Comparison of ENCODE assay signal across 8 mouse cellular contexts in the genomic region with DNA sequence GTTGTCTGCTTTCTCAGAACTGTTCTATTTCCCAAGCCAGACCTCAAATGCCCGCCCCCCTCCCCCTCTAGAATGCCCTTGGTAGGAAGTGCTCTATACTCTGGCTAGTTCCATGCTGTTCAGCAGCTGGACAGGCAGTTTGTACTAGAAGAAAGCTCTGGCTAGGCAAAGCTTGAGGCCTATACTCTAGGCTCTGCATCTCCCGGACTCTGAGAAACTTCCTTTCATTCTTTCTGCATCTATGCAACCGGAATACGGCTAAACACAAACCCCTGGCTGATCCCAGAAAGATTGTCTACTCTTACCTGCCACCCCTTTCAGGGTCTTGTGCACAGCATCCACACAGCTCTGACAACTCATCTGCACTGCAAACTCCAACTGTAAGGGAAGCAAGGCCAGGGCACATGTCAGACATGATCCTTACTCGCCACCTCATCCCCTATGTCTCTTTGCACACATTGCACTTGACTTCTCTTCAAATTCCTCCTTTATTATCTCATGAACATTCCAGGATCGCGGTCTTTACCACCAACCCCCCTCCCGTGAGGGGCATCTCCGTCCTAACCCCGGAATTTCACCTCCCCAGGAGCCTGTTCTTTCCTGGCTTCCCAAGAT. TPM values are rescaled to one million over a fixed set of nuclear protein-coding genes. Genes with fewer than 3 reads are reported as not detected.
DNase-seq lines count a peak whose midpoint lies in the region; ATAC-seq and TF ChIP-seq lines count a peak whose summit lies in the region.

No protein-coding gene starts in this region.

- H3K36me3 ChIP-seq in heart, embryonic 14.5 days (ENCODE audit: control insufficient read depth, insufficient read depth, low read length) = 0 out of 2 replicates have a peak, but pooled peaks cover 2% of the 10 kb centered on the region
- H3K36me3 ChIP-seq in ES-E14 (ENCODE audit: control insufficient read depth, insufficient read depth, low read length, poor library complexity, severe bottlenecking) = peaks cover 2% of the 10 kb centered on the region; the same call in 1 of the 2 replicates
- no peaks in the 10 kb centered on the region for H3K36me3 ChIP-seq in forebrain, postnatal 0 days (ENCODE audit: insufficient read depth)
- no peaks in the 10 kb centered on the region for H3K36me3 ChIP-seq in midbrain, embryonic 11.5 days (ENCODE audit: control insufficient read depth, insufficient read depth, low read length)

- H3K4me1 ChIP-seq in heart, embryonic 14.5 days (ENCODE audit: control insufficient read depth in 2 of 2, insufficient read depth in 2 of 2, low read length in 2 of 2) = peaks cover 3 to 11% of the 10 kb centered on the region in 2 experiments; a peak in 3 of 4 replicates
- H3K4me1 ChIP-seq in ES-E14 (ENCODE audit: control insufficient read depth in 2 of 2, insufficient read depth in 2 of 2, low read length in 2 of 2, poor library complexity in 1 of 2) = peaks cover 6 to 7% of the 10 kb centered on the region in 2 experiments; a peak in 2 of 4 replicates
- H3K4me1 ChIP-seq in forebrain, postnatal 0 days (ENCODE audit: insufficient read depth) = 0 out of 2 replicates have a peak, but pooled peaks cover 8% of the 10 kb centered on the region
- H3K4me1 ChIP-seq in midbrain, embryonic 11.5 days (ENCODE audit: control insufficient read depth, insufficient read depth, low read length) = peaks cover 9% of the 10 kb centered on the region

- H3K4me2 ChIP-seq in heart, embryonic 14.5 days (ENCODE audit: low read length) = peak overlapping the region; percentile 98
- H3K4me2 ChIP-seq in forebrain, postnatal 0 days (ENCODE audit: low read depth) = peak overlapping the region; percentile 96
- H3K4me2 ChIP-seq in midbrain, embryonic 11.5 days = peak overlapping the region; percentile 68

- H3K27ac ChIP-seq in heart, embryonic 14.5 days (replicated peaks in 1 of 2; ENCODE audit: control insufficient read depth in 1 of 2, insufficient read depth in 1 of 2, low read depth in 2 of 2, low read length in 2 of 2) = 0 out of 4 replicates have a peak overlapping the region, but pooled peaks have one; percentile 2 to 8
- H3K27ac ChIP-seq in ES-E14 (ENCODE audit: insufficient read depth, low read depth, low read length, poor library complexity, severe bottlenecking) = no peak overlapping the region
- H3K27ac ChIP-seq in forebrain, postnatal 0 days (ENCODE audit: low read depth, low read length) = no peak overlapping the region
- no peak overlapping the region for H3K27ac ChIP-seq in midbrain, embryonic 11.5 days (ENCODE audit: low read depth, low read length)

- H3K27me3 ChIP-seq in heart, embryonic 14.5 days (ENCODE audit: control insufficient read depth, insufficient read depth, low read length) = peaks cover 26% of the 10 kb centered on the region
- peaks cover 7% of the 10 kb centered on the region; the same call in 1 of the 2 replicates for H3K27me3 ChIP-seq in forebrain, postnatal 0 days (ENCODE audit: insufficient read depth, low read length)
- peaks cover 11% of the 10 kb centered on the region for H3K27me3 ChIP-seq in midbrain, embryonic 11.5 days (ENCODE audit: control insufficient read depth, insufficient read depth, low read length)

- DNase-seq in heart, postnatal 25 days (ENCODE audit: low spot score) = no peak
- no peak for DNase-seq in ES-E14 (ENCODE audit: low read depth, low spot score)
- no peak for DNase-seq in forebrain, postnatal 0 days
- DNase-seq in midbrain, embryonic 11.5 days (ENCODE audit: low spot score, missing footprints) = no peak
- no peak for DNase-seq in ovary, adult 18-20 months (ENCODE audit: low spot score)
- no peak for DNase-seq in Muller cell, postnatal 12 days (ENCODE audit: inconsistent ontology term)
- DNase-seq in gastrocnemius, postnatal 4 days (ENCODE audit: low spot score in 2 of 2) = no peak

- H3K9ac ChIP-seq in heart, embryonic 14.5 days (ENCODE audit: low read length) = peak overlapping the region; percentile 77
- H3K9ac ChIP-seq in ES-E14 (ENCODE audit: insufficient read depth, low read depth, low read length, poor library complexity, severe bottlenecking) = peak overlapping the region; percentile 73
- peak overlapping the region; percentile 56 for H3K9ac ChIP-seq in forebrain, postnatal 0 days
- peak overlapping the region; percentile 71 for H3K9ac ChIP-seq in midbrain, embryonic 11.5 days (ENCODE audit: low read length)

- H3K4me3 ChIP-seq in heart, embryonic 14.5 days (ENCODE audit: control insufficient read depth in 1 of 2, insufficient read depth in 1 of 2, low read depth in 1 of 2, low read length in 2 of 2) = peak overlapping the region; percentile 54 to 79
- peak overlapping the region; percentile 64 to 66 for H3K4me3 ChIP-seq in ES-E14 (ENCODE audit: insufficient read depth in 1 of 2, low read depth in 1 of 2, low read length in 2 of 2, poor library complexity in 1 of 2, severe bottlenecking in 1 of 2)
- H3K4me3 ChIP-seq in forebrain, postnatal 0 days (ENCODE audit: low read depth, low read length) = peak overlapping the region; percentile 57
- H3K4me3 ChIP-seq in midbrain, embryonic 11.5 days (ENCODE audit: low read depth, low read length) = peak overlapping the region; percentile 43

- H3K9me3 ChIP-seq in heart, embryonic 14.5 days (ENCODE audit: control insufficient read depth, low read length) = no peaks in the 10 kb centered on the region
- H3K9me3 ChIP-seq in ES-E14 (ENCODE audit: control insufficient read depth, insufficient read depth, low read depth, low read length) = no peaks in the 10 kb centered on the region
- H3K9me3 ChIP-seq in forebrain, postnatal 0 days (ENCODE audit: low read length) = no peaks in the 10 kb centered on the region
- H3K9me3 ChIP-seq in midbrain, embryonic 11.5 days (ENCODE audit: control insufficient read depth, low read length) = no peaks in the 10 kb centered on the region

- ATAC-seq in heart, embryonic 14.5 days (ENCODE audit: insufficient number of reproducible peaks, insufficient read depth, low FRiP score, low read depth) = no peak
- ATAC-seq in forebrain, postnatal 0 days = no peak
- ATAC-seq in midbrain, embryonic 11.5 days (ENCODE audit: low FRiP score) = no peak

- no peak for TF ChIP-seq CTCF in forebrain, postnatal 0 days (IDR thresholded peaks at IDR 0.05; ENCODE audit: low read depth)

- intact Hi-C loops in heart, postnatal 25 days (cut with DNase I) = loop anchor here (5.0 kb wide), 1 partner anchor 211 kb away; a partner anchor contains a TSS

- in situ Hi-C loops in ES-E14 (cut with MboI; ENCODE audit: low sequenced_read_pairs in 2 of 2, unreplicated experiment in 2 of 2) = no loop called here

- WGBS in heart, embryonic 14.5 days = 30% methylated on average over 10 of the region's 10 CpGs
- 28% methylated on average over 10 of the region's 10 CpGs for WGBS in forebrain, postnatal 0 days
- WGBS in midbrain, embryonic 11.5 days = 38% methylated on average over 10 of the region's 10 CpGs

TF ChIP-seq in ES-E14, 5 proteins besides CTCF, POLR2A, EP300 and RAD21 (continues in another document):
- TF ChIP-seq CHD2 (IDR thresholded peaks at IDR 0.05; ENCODE audit: low read depth, low read length) = no peak
- no peak for TF ChIP-seq HCFC1 (IDR thresholded peaks at IDR 0.05; ENCODE audit: borderline replicate concordance, insufficient read depth, low read length)
- no peak for TF ChIP-seq ZNF384 (IDR thresholded peaks at IDR 0.05; ENCODE audit: low read depth, low read length)
- TF ChIP-seq ZC3H11A (IDR thresholded peaks at IDR 0.05; ENCODE audit: borderline replicate concordance, low read depth, low read length) = no peak

RNA-seq across cellular contexts. Expression of a gene that starts 0.5 kb away (rescaled TPM):
- 38.8 and 39.0 TPM in 2 replicates for polyA plus RNA-seq in heart, embryonic 14.5 days (2014; fragmentation: Nextera tagmentation; extraction: Ambion mirVana)
- 10 to 100 TPM; 26.2 to 26.6 TPM for total RNA-seq in heart, postnatal 25 days (2021)
- total RNA-seq in ES-E14 (2012; rRNA removed) = 49.9 and 53.0 TPM in 2 replicates
- total RNA-seq in forebrain, postnatal 0 days (2014; rRNA removed) = 27.3 and 35.4 TPM in 2 replicates
- 41.7 and 44.3 TPM in 2 replicates for polyA plus RNA-seq in forebrain, postnatal 0 days (2015; fragmentation: Nextera tagmentation; extraction: Ambion mirVana)
- polyA plus RNA-seq in midbrain, embryonic 11.5 days (2014; fragmentation: Nextera tagmentation; extraction: Ambion mirVana) = 34.1 and 35.6 TPM in 2 replicates
- total RNA-seq in gastrocnemius, postnatal 4 days (2021) = 10 to 100 TPM; 40.7 to 44.0 TPM

RNA-seq across cellular contexts. Expression of a gene that starts 0.5 kb away (rescaled TPM):
- polyA plus RNA-seq in heart, embryonic 14.5 days (2014; fragmentation: Nextera tagmentation; extraction: Ambion mirVana) = not detected in 2 replicates
- total RNA-seq in heart, postnatal 25 days (2021) = not detected
- total RNA-seq in ES-E14 (2012; rRNA removed) = 0.13 and 0.16 TPM in 2 replicates
- 0.92 and 1.1 TPM in 2 replicates for total RNA-seq in forebrain, postnatal 0 days (2014; rRNA removed)
- 0.80 and 1.2 TPM in 2 replicates for polyA plus RNA-seq in forebrain, postnatal 0 days (2015; fragmentation: Nextera tagmentation; extraction: Ambion mirVana)
- polyA plus RNA-seq in midbrain, embryonic 11.5 days (2014; fragmentation: Nextera tagmentation; extraction: Ambion mirVana) = 0.07 and 0.11 TPM in 2 replicates
- under 1 TPM in 1 of 2 experiments, not detected in 1; 0.07 TPM for total RNA-seq in gastrocnemius, postnatal 4 days (2021)

RNA-seq across cellular contexts. Expression of a gene that starts 16.3 kb away (rescaled TPM):
- 36.9 and 39.2 TPM in 2 replicates for polyA plus RNA-seq in heart, embryonic 14.5 days (2014; fragmentation: Nextera tagmentation; extraction: Ambion mirVana)
- 10 to 100 TPM; 77.9 to 82.6 TPM for total RNA-seq in heart, postnatal 25 days (2021)
- 59.2 and 98.6 TPM in 2 replicates for total RNA-seq in ES-E14 (2012; rRNA removed)
- 81.0 and 117 TPM in 2 replicates for total RNA-seq in forebrain, postnatal 0 days (2014; rRNA removed)
- 74.7 and 79.4 TPM in 2 replicates for polyA plus RNA-seq in forebrain, postnatal 0 days (2015; fragmentation: Nextera tagmentation; extraction: Ambion mirVana)
- polyA plus RNA-seq in midbrain, embryonic 11.5 days (2014; fragmentation: Nextera tagmentation; extraction: Ambion mirVana) = 34.1 and 34.9 TPM in 2 replicates
- 10 to 100 TPM; 38.9 to 40.9 TPM for total RNA-seq in gastrocnemius, postnatal 4 days (2021)

RNA-seq across cellular contexts. Expression of a gene that starts 27.2 kb away (rescaled TPM):
- polyA plus RNA-seq in heart, embryonic 14.5 days (2014; fragmentation: Nextera tagmentation; extraction: Ambion mirVana) = 41.5 and 42.6 TPM in 2 replicates
- total RNA-seq in heart, postnatal 25 days (2021) = 10 to 100 TPM; 15.3 to 25.9 TPM
- total RNA-seq in ES-E14 (2012; rRNA removed) = 91.7 and 99.1 TPM in 2 replicates
- 29.2 and 30.9 TPM in 2 replicates for total RNA-seq in forebrain, postnatal 0 days (2014; rRNA removed)
- 45.9 and 46.6 TPM in 2 replicates for polyA plus RNA-seq in forebrain, postnatal 0 days (2015; fragmentation: Nextera tagmentation; extraction: Ambion mirVana)
- polyA plus RNA-seq in midbrain, embryonic 11.5 days (2014; fragmentation: Nextera tagmentation; extraction: Ambion mirVana) = 108 and 113 TPM in 2 replicates
- 10 to 100 TPM; 33.6 to 46.1 TPM for total RNA-seq in gastrocnemius, postnatal 4 days (2021)

RNA-seq across cellular contexts. Expression of a gene that starts 27.2 kb away (rescaled TPM):
- 20.9 and 24.4 TPM in 2 replicates for polyA plus RNA-seq in heart, embryonic 14.5 days (2014; fragmentation: Nextera tagmentation; extraction: Ambion mirVana)
- total RNA-seq in heart, postnatal 25 days (2021) = 10 to 100 TPM; 12.7 to 17.2 TPM
- 40.0 and 49.8 TPM in 2 replicates for total RNA-seq in ES-E14 (2012; rRNA removed)
- total RNA-seq in forebrain, postnatal 0 days (2014; rRNA removed) = 15.0 and 18.2 TPM in 2 replicates
- polyA plus RNA-seq in forebrain, postnatal 0 days (2015; fragmentation: Nextera tagmentation; extraction: Ambion mirVana) = 16.5 and 20.4 TPM in 2 replicates
- polyA plus RNA-seq in midbrain, embryonic 11.5 days (2014; fragmentation: Nextera tagmentation; extraction: Ambion mirVana) = 12.9 and 27.2 TPM in 2 replicates
- total RNA-seq in gastrocnemius, postnatal 4 days (2021) = 10 to 100 TPM; 15.4 to 22.9 TPM

Comparison
In these comparisons a context has a peak if more than half of its experiments do, and no peak if none do; other contexts are left out.
1. H3K27ac ChIP-seq: peak in heart, embryonic 14.5 days (2 of 2); none in ES-E14 (single experiment), forebrain, postnatal 0 days (single experiment) and midbrain, embryonic 11.5 days (single experiment).
2. Peak in every context shown above with its lines, with median percentiles within 50 percentile points of each other: H3K4me2 ChIP-seq, H3K4me3 ChIP-seq and H3K9ac ChIP-seq.